15 mouse cellular contexts compared by ENCODE assay signal in the genomic region with DNA sequence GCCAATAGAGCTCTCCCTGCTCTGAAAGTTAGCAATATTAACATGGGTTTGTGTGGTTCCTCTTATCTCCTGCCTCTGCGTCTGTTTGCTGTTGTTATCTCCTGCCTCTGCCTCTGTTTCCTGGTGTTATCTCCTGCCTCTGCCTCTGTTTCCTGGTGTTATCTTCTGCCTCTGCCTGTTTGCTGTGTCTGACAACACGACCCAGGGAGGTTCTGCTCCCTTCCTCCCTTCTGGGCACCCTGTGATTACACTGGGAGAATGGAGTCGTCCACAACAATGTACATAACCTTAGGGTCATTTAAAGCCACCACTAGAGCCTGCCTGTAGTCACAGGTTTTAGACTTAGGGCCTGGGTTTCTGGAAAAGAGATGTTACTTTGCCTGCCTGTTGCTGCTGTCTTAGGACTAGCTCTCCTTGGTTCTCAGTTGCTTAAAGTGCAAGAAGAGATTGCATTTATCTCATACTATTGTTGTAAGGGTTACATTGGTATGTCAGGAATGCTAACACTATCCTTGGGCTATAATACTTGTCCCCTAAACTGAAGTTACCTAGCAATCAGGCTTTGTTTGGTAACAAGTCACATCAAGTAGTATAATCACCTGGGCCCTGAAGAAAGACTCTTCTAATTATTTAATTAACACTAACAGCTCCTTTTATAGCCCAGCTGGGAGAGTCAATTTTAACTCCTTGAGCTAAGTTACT. TPM values are rescaled to one million over a fixed set of nuclear protein-coding genes. Genes with fewer than 3 reads are reported as not detected.
DNase-seq lines count a peak whose midpoint lies in the region; ATAC-seq and TF ChIP-seq lines count a peak whose summit lies in the region.
"Had no signal": no experiment of that assay in that cellular context is flagged by ENCODE, and none has a peak within 500 bp of the region (broad histone marks: within the 10 kb centered on the region; RNA-seq: fewer than 3 reads in every experiment).

No protein-coding gene starts in this region.

- TF ChIP-seq CTCF in intestine, postnatal 0 days (IDR thresholded peaks at IDR 0.05; ENCODE audit: low read depth), result no peak
- TF ChIP-seq CTCF in Patski (IDR thresholded peaks at IDR 0.05), result no peak
- no peak for TF ChIP-seq CTCF in forebrain, postnatal 0 days (IDR thresholded peaks at IDR 0.05; ENCODE audit: low read depth)

- H3K36me3 ChIP-seq in intestine, embryonic 15.5 days, result no peaks in the 10 kb centered on the region
- no peaks in the 10 kb centered on the region for H3K36me3 ChIP-seq in intestine, postnatal 0 days (ENCODE audit: control insufficient read depth, insufficient read depth)
- no peaks in the 10 kb centered on the region for H3K36me3 ChIP-seq in intestine, embryonic 16.5 days (ENCODE audit: control insufficient read depth, insufficient read depth, low read length)
- no peaks in the 10 kb centered on the region for H3K36me3 ChIP-seq in stomach, embryonic 14.5 days (ENCODE audit: control insufficient read depth, insufficient read depth, low read length)
- no peaks in the 10 kb centered on the region for H3K36me3 ChIP-seq in forebrain, postnatal 0 days (ENCODE audit: insufficient read depth)
- H3K36me3 ChIP-seq in kidney, embryonic 14.5 days (ENCODE audit: control insufficient read depth, insufficient read depth, low read length), result no peaks in the 10 kb centered on the region
- H3K36me3 ChIP-seq: forebrain, embryonic 15.5 days; midbrain, embryonic 12.5 days had no signal

- H3K9ac ChIP-seq in intestine, embryonic 15.5 days, result no peak overlapping the region
- no peak overlapping the region for H3K9ac ChIP-seq in intestine, postnatal 0 days (ENCODE audit: low read depth, low read length)
- no peak overlapping the region for H3K9ac ChIP-seq in intestine, embryonic 16.5 days (ENCODE audit: low read depth, low read length)
- no peak overlapping the region for H3K9ac ChIP-seq in stomach, embryonic 14.5 days (replicated peaks; ENCODE audit: low read depth, low read length)
- H3K9ac ChIP-seq in forebrain, postnatal 0 days, result no peak overlapping the region
- no peak overlapping the region for H3K9ac ChIP-seq in kidney, embryonic 14.5 days (ENCODE audit: low read depth, low read length)
- H3K9ac ChIP-seq: forebrain, embryonic 15.5 days; midbrain, embryonic 12.5 days had no signal

- 13% methylated on average over 3 of the region's 3 CpGs for WGBS in intestine, embryonic 15.5 days
- 11% methylated on average over 3 of the region's 3 CpGs for WGBS in intestine, postnatal 0 days
- WGBS in intestine, embryonic 16.5 days, result 26% methylated on average over 3 of the region's 3 CpGs
- 31% methylated on average over 3 of the region's 3 CpGs for WGBS in stomach, embryonic 14.5 days
- WGBS in forebrain, postnatal 0 days, result 47% methylated on average over 3 of the region's 3 CpGs
- 35% methylated on average over 3 of the region's 3 CpGs for WGBS in kidney, embryonic 14.5 days

- POLR2A ChIA-PET in Patski (lab: Charles Lee), result no interaction called here

- no peak overlapping the region for H3K27ac ChIP-seq in intestine, embryonic 15.5 days
- H3K27ac ChIP-seq in intestine, postnatal 0 days (ENCODE audit: low read depth, low read length), result no peak overlapping the region
- H3K27ac ChIP-seq in intestine, embryonic 16.5 days (ENCODE audit: low read length), result no peak overlapping the region
- no peak overlapping the region for H3K27ac ChIP-seq in stomach, embryonic 14.5 days (ENCODE audit: low read length)
- no peak overlapping the region for H3K27ac ChIP-seq in forebrain, postnatal 0 days (ENCODE audit: low read depth, low read length)
- no peak overlapping the region for H3K27ac ChIP-seq in kidney, embryonic 14.5 days (ENCODE audit: low read depth, low read length)
- H3K27ac ChIP-seq: forebrain, embryonic 15.5 days; midbrain, embryonic 12.5 days had no signal

- H3K9me3 ChIP-seq in intestine, embryonic 15.5 days, result no peaks in the 10 kb centered on the region
- H3K9me3 ChIP-seq in intestine, postnatal 0 days (ENCODE audit: control insufficient read depth), result no peaks in the 10 kb centered on the region
- no peaks in the 10 kb centered on the region for H3K9me3 ChIP-seq in intestine, embryonic 16.5 days (ENCODE audit: control insufficient read depth, low read length)
- H3K9me3 ChIP-seq in stomach, embryonic 14.5 days (ENCODE audit: control insufficient read depth, low read depth, low read length), result no peaks in the 10 kb centered on the region
- H3K9me3 ChIP-seq in forebrain, postnatal 0 days (ENCODE audit: low read length), result no peaks in the 10 kb centered on the region
- no peaks in the 10 kb centered on the region for H3K9me3 ChIP-seq in kidney, embryonic 14.5 days (ENCODE audit: control insufficient read depth, low read length)
- H3K9me3 ChIP-seq: forebrain, embryonic 15.5 days; midbrain, embryonic 12.5 days had no signal

- no peak overlapping the region for H3K4me3 ChIP-seq in intestine, embryonic 15.5 days (replicated peaks)
- no peak overlapping the region for H3K4me3 ChIP-seq in intestine, postnatal 0 days (ENCODE audit: low read depth, low read length)
- no peak overlapping the region for H3K4me3 ChIP-seq in intestine, embryonic 16.5 days (ENCODE audit: low read length)
- H3K4me3 ChIP-seq in stomach, embryonic 14.5 days (ENCODE audit: low read depth, low read length), result no peak overlapping the region
- no peak overlapping the region for H3K4me3 ChIP-seq in forebrain, postnatal 0 days (ENCODE audit: low read depth, low read length)
- no peak overlapping the region for H3K4me3 ChIP-seq in kidney, embryonic 14.5 days (ENCODE audit: low read length)
- H3K4me3 ChIP-seq: forebrain, embryonic 15.5 days; midbrain, embryonic 12.5 days had no signal

- in situ Hi-C loops in Patski (cut with MboI; ENCODE audit: low pct_unique_long_range_greater_than_20kb), result no loop called here

- peak; percentile 46 for ATAC-seq in intestine, embryonic 15.5 days
- ATAC-seq in intestine, postnatal 0 days, result no peak
- peak; percentile 67 for ATAC-seq in Patski
- ATAC-seq in intestine, embryonic 16.5 days, result peak; percentile 46
- ATAC-seq in stomach, embryonic 14.5 days (ENCODE audit: insufficient number of reproducible peaks, insufficient read depth, low FRiP score, low read depth), result peak; percentile 46; the same call in 1 of the 2 replicates
- no peak for ATAC-seq in forebrain, postnatal 0 days
- ATAC-seq in kidney, embryonic 14.5 days (ENCODE audit: low FRiP score, low TSS enrichment), result no peak
- ATAC-seq: forebrain, embryonic 15.5 days had no signal

- no peak for DNase-seq in Patski (ENCODE audit: low read depth, low spot score)
- DNase-seq in frontal cortex, postnatal 10 days (ENCODE audit: low spot score in 2 of 2), result no peak
- DNase-seq in forebrain, postnatal 0 days, result no peak
- DNase-seq: kidney, postnatal 36 days; left cerebral cortex, postnatal 4 days; thymus, postnatal 36 days had no signal

- CTCF ChIA-PET in Patski (lab: Charles Lee), result interaction anchor here (1.1 kb wide), 1 partner anchor 24 kb away, joined by 3 read pairs; the partner anchor contains the start of gene A930018P22Rik

- no peak overlapping the region for H3K4me2 ChIP-seq in intestine, embryonic 15.5 days (replicated peaks)
- no peak overlapping the region for H3K4me2 ChIP-seq in intestine, postnatal 0 days (replicated peaks; ENCODE audit: low read depth)
- H3K4me2 ChIP-seq in intestine, embryonic 16.5 days (ENCODE audit: low read depth, low read length), result no peak overlapping the region
- no peak overlapping the region for H3K4me2 ChIP-seq in stomach, embryonic 14.5 days (replicated peaks; ENCODE audit: low read depth, low read length)
- H3K4me2 ChIP-seq in forebrain, postnatal 0 days (ENCODE audit: low read depth), result no peak overlapping the region
- H3K4me2 ChIP-seq in kidney, embryonic 14.5 days (replicated peaks; ENCODE audit: low read depth, low read length), result no peak overlapping the region
- H3K4me2 ChIP-seq: forebrain, embryonic 15.5 days; midbrain, embryonic 12.5 days had no signal

- peaks cover 4% of the 10 kb centered on the region; the same call in 1 of the 2 replicates for H3K4me1 ChIP-seq in intestine, embryonic 15.5 days (replicated peaks)
- peaks cover 5% of the 10 kb centered on the region; the same call in 1 of the 2 replicates for H3K4me1 ChIP-seq in intestine, postnatal 0 days (replicated peaks; ENCODE audit: control insufficient read depth, insufficient read depth, low read length)
- peaks cover 2% of the 10 kb centered on the region; the same call in 1 of the 2 replicates for H3K4me1 ChIP-seq in intestine, embryonic 16.5 days (ENCODE audit: control insufficient read depth, insufficient read depth, low read length)
- H3K4me1 ChIP-seq in stomach, embryonic 14.5 days (ENCODE audit: control insufficient read depth, insufficient read depth, low read length), result no peaks in the 10 kb centered on the region
- no peaks in the 10 kb centered on the region for H3K4me1 ChIP-seq in forebrain, postnatal 0 days (ENCODE audit: insufficient read depth)
- peaks cover 5% of the 10 kb centered on the region; the same call in 1 of the 2 replicates for H3K4me1 ChIP-seq in kidney, embryonic 14.5 days (ENCODE audit: control insufficient read depth, insufficient read depth, low read length)

- no peaks in the 10 kb centered on the region for H3K27me3 ChIP-seq in intestine, embryonic 15.5 days (replicated peaks)
- no peaks in the 10 kb centered on the region for H3K27me3 ChIP-seq in intestine, postnatal 0 days (replicated peaks; ENCODE audit: control insufficient read depth, insufficient read depth, low read length)
- no peaks in the 10 kb centered on the region for H3K27me3 ChIP-seq in Patski
- no peaks in the 10 kb centered on the region for H3K27me3 ChIP-seq in intestine, embryonic 16.5 days (replicated peaks; ENCODE audit: control insufficient read depth, insufficient read depth, low read length)
- H3K27me3 ChIP-seq in stomach, embryonic 14.5 days (ENCODE audit: control insufficient read depth, insufficient read depth, low read length), result no peaks in the 10 kb centered on the region
- no peaks in the 10 kb centered on the region for H3K27me3 ChIP-seq in forebrain, postnatal 0 days (ENCODE audit: insufficient read depth, low read length)
- H3K27me3 ChIP-seq in kidney, embryonic 14.5 days (ENCODE audit: control insufficient read depth, insufficient read depth, low read length), result no peaks in the 10 kb centered on the region
- H3K27me3 ChIP-seq: forebrain, embryonic 15.5 days; midbrain, embryonic 12.5 days had no signal

RNA-seq across cellular contexts. Expression of gene Cd59a, which starts 3.1 kb away (rescaled TPM):
- polyA plus RNA-seq in intestine, embryonic 15.5 days (2015; fragmentation: Nextera tagmentation; extraction: Ambion mirVana), result 30.5 and 30.6 TPM in 2 replicates
- polyA plus RNA-seq in intestine, postnatal 0 days (2015; fragmentation: Nextera tagmentation; extraction: Ambion mirVana), result 71.9 and 82.3 TPM in 2 replicates
- polyA plus RNA-seq in Patski (2021), result 89.8 TPM
- polyA plus RNA-seq in intestine, embryonic 16.5 days (2015; fragmentation: Nextera tagmentation; extraction: Ambion mirVana), result 36.0 and 37.8 TPM in 2 replicates
- polyA plus RNA-seq in stomach, embryonic 14.5 days (2014; fragmentation: Nextera tagmentation; extraction: Ambion mirVana), result 32.6 and 34.0 TPM in 2 replicates
- 2.2 and 5.2 TPM in 2 replicates for total RNA-seq in forebrain, postnatal 0 days (2014; rRNA removed)
- polyA plus RNA-seq in forebrain, postnatal 0 days (2015; fragmentation: Nextera tagmentation; extraction: Ambion mirVana), result 8.6 and 11.0 TPM in 2 replicates
- 38.2 and 40.7 TPM in 2 replicates for polyA plus RNA-seq in kidney, embryonic 14.5 days (2014; fragmentation: Nextera tagmentation; extraction: Ambion mirVana)

RNA-seq across cellular contexts. Expression of gene A930018P22Rik, which starts 23.9 kb away (rescaled TPM):
- 0.24 TPM in 1 of 2 replicates, not detected in the other for polyA plus RNA-seq in intestine, embryonic 15.5 days (2015; fragmentation: Nextera tagmentation; extraction: Ambion mirVana)
- 0.48 and 0.88 TPM in 2 replicates for polyA plus RNA-seq in intestine, postnatal 0 days (2015; fragmentation: Nextera tagmentation; extraction: Ambion mirVana)
- polyA plus RNA-seq in Patski (2021), result not detected
- polyA plus RNA-seq in intestine, embryonic 16.5 days (2015; fragmentation: Nextera tagmentation; extraction: Ambion mirVana), result 0.16 and 0.28 TPM in 2 replicates
- polyA plus RNA-seq in stomach, embryonic 14.5 days (2014; fragmentation: Nextera tagmentation; extraction: Ambion mirVana), result not detected in 2 replicates
- 1.9 TPM in 1 of 2 replicates, not detected in the other for total RNA-seq in forebrain, postnatal 0 days (2014; rRNA removed)
- polyA plus RNA-seq in forebrain, postnatal 0 days (2015; fragmentation: Nextera tagmentation; extraction: Ambion mirVana), result 0.18 TPM in 1 of 2 replicates, not detected in the other
- 0.27 TPM in 1 of 2 replicates, not detected in the other for polyA plus RNA-seq in kidney, embryonic 14.5 days (2014; fragmentation: Nextera tagmentation; extraction: Ambion mirVana)
- total RNA-seq: left cerebral cortex, postnatal 4 days had no signal
- polyA plus RNA-seq: forebrain, embryonic 15.5 days; hindbrain, embryonic 11.5 days; midbrain, embryonic 12.5 days; small intestine, adult 2 months had no signal

RNA-seq across cellular contexts. Expression of gene Cd59b, which starts 29.0 kb away (rescaled TPM):
- polyA plus RNA-seq in intestine, embryonic 15.5 days (2015; fragmentation: Nextera tagmentation; extraction: Ambion mirVana), result 5.9 and 6.7 TPM in 2 replicates
- 4.3 and 6.3 TPM in 2 replicates for polyA plus RNA-seq in intestine, postnatal 0 days (2015; fragmentation: Nextera tagmentation; extraction: Ambion mirVana)
- 12.3 TPM for polyA plus RNA-seq in Patski (2021)
- 6.8 and 7.7 TPM in 2 replicates for polyA plus RNA-seq in intestine, embryonic 16.5 days (2015; fragmentation: Nextera tagmentation; extraction: Ambion mirVana)
- polyA plus RNA-seq in stomach, embryonic 14.5 days (2014; fragmentation: Nextera tagmentation; extraction: Ambion mirVana), result 5.8 and 6.7 TPM in 2 replicates
- 1.5 TPM in 1 of 2 replicates, not detected in the other for total RNA-seq in forebrain, postnatal 0 days (2014; rRNA removed)
- 1.5 and 1.6 TPM in 2 replicates for polyA plus RNA-seq in forebrain, postnatal 0 days (2015; fragmentation: Nextera tagmentation; extraction: Ambion mirVana)
- 5.6 and 9.3 TPM in 2 replicates for polyA plus RNA-seq in kidney, embryonic 14.5 days (2014; fragmentation: Nextera tagmentation; extraction: Ambion mirVana)

RNA-seq across cellular contexts. Expression of gene Gm10799, which starts 30.3 kb away (rescaled TPM):
- not detected in 2 replicates for polyA plus RNA-seq in intestine, embryonic 15.5 days (2015; fragmentation: Nextera tagmentation; extraction: Ambion mirVana)
- not detected in 2 replicates for polyA plus RNA-seq in intestine, postnatal 0 days (2015; fragmentation: Nextera tagmentation; extraction: Ambion mirVana)
- polyA plus RNA-seq in Patski (2021), result not detected
- not detected in 2 replicates for polyA plus RNA-seq in intestine, embryonic 16.5 days (2015; fragmentation: Nextera tagmentation; extraction: Ambion mirVana)
- polyA plus RNA-seq in stomach, embryonic 14.5 days (2014; fragmentation: Nextera tagmentation; extraction: Ambion mirVana), result not detected in 2 replicates
- not detected in 2 replicates for total RNA-seq in forebrain, postnatal 0 days (2014; rRNA removed)
- polyA plus RNA-seq in forebrain, postnatal 0 days (2015; fragmentation: Nextera tagmentation; extraction: Ambion mirVana), result not detected in 2 replicates
- not detected in 2 replicates for polyA plus RNA-seq in kidney, embryonic 14.5 days (2014; fragmentation: Nextera tagmentation; extraction: Ambion mirVana)
- total RNA-seq: left cerebral cortex, postnatal 4 days had no signal
- polyA plus RNA-seq: forebrain, embryonic 15.5 days; hindbrain, embryonic 11.5 days; midbrain, embryonic 12.5 days; small intestine, adult 2 months had no signal

RNA-seq across cellular contexts. Expression of gene Gm10912, which starts 33.1 kb away (rescaled TPM):
- polyA plus RNA-seq in intestine, embryonic 15.5 days (2015; fragmentation: Nextera tagmentation; extraction: Ambion mirVana), result 0.09 TPM in 1 of 2 replicates, not detected in the other
- polyA plus RNA-seq in intestine, postnatal 0 days (2015; fragmentation: Nextera tagmentation; extraction: Ambion mirVana), result not detected in 2 replicates
- polyA plus RNA-seq in Patski (2021), result not detected
- not detected in 2 replicates for polyA plus RNA-seq in intestine, embryonic 16.5 days (2015; fragmentation: Nextera tagmentation; extraction: Ambion mirVana)
- not detected in 2 replicates for polyA plus RNA-seq in stomach, embryonic 14.5 days (2014; fragmentation: Nextera tagmentation; extraction: Ambion mirVana)
- 0.15 TPM in 1 of 2 replicates, not detected in the other for total RNA-seq in forebrain, postnatal 0 days (2014; rRNA removed)
- not detected in 2 replicates for polyA plus RNA-seq in forebrain, postnatal 0 days (2015; fragmentation: Nextera tagmentation; extraction: Ambion mirVana)
- polyA plus RNA-seq in kidney, embryonic 14.5 days (2014; fragmentation: Nextera tagmentation; extraction: Ambion mirVana), result not detected in 2 replicates
- polyA plus RNA-seq: forebrain, embryonic 15.5 days; hindbrain, embryonic 11.5 days; midbrain, embryonic 12.5 days had no signal

Comparison
In these comparisons a context has a peak if more than half of its experiments do, and no peak if none do; other contexts are left out.
1. ATAC-seq: peak in intestine, embryonic 15.5 days (single experiment), Patski (single experiment), intestine, embryonic 16.5 days (single experiment) and stomach, embryonic 14.5 days (single experiment); none in intestine, postnatal 0 days (single experiment), forebrain, postnatal 0 days (single experiment) and kidney, embryonic 14.5 days (single experiment).